Mouse (Mus musculus): ENCODE measurements at regions not wholly inside any gene's neighbourhood (a gene's known extent, or its start where the extent isn't known, plus 50 kb on each side); places are given as distances from the start of the nearest gene placed in this dataset.

- TF ChIP-seq POLR2A (IDR thresholded peaks at IDR 0.05; ENCODE audit: insufficient read depth, low read length) (no peak), CTCF (IDR thresholded peaks at IDR 0.05; ENCODE audit: low read depth, low read length) (no peak), EP300 (IDR thresholded peaks at IDR 0.05; ENCODE audit: insufficient read depth, low read depth, low read length) (no peak)
Observed at GRCm38 (mm10) chr14:64574773-64575172, 470.7 kb downstream of the Prss52 start.
